Mouse (Mus musculus) granulocyte monocyte progenitor cell, adult 5-6 weeks (primary cell): ENCODE data around the gene Ccdc60. TPM values are rescaled to one million over a fixed set of nuclear protein-coding genes. Genes with fewer than 3 reads are reported as not detected.
"Not testable (repeated sequence)": the region's sequence is repeated elsewhere in the genome, so short reads cannot be mapped to it uniquely, and the experiment has no call there.

Source experiments
- ATAC-seq: replicated peaks from 2 replicates; pipeline ENCODE4 v1.8.0; 2016; ENCODE audit warnings: mild to moderate bottlenecking, moderate TSS enrichment, inconsistent platforms; ENCODE audit not compliant: poor library complexity, severe bottlenecking
- total RNA-seq, 2 experiments: library from RNA; stranded (forward) in 1 of 2; stranded (reverse) in 1 of 2; fragments of 200-712, 200-1000 nt in 1 of 2; fragments of >200 nt in 1 of 2; fragmentation: Nextera tagmentation in 1 of 2; gene quantifications; 2 replicates each; pipeline ENCODE4 v1.2.3; 2014 to 2017

The Ccdc60 gene
- total RNA-seq, 2 experiments from 2014 or later = not detected

GRCm38 (mm10) chr5:116202692-116203091 is 86.1 kb downstream of the Ccdc60 start:
- ATAC-seq = no peak

- no peak for ATAC-seq
These were observed 94.3 kb downstream of the Ccdc60 start for GRCm38 (mm10) chr5:116194499-116194898.

GRCm38 (mm10) chr5:116192693-116193092 is 96.1 kb downstream of the Ccdc60 start:
- no peak for ATAC-seq

GRCm38 (mm10) chr5:116191596-116191995 is 97.2 kb downstream of the Ccdc60 start:
- no peak for ATAC-seq

GRCm38 (mm10) chr5:116189818-116190217 is 99.0 kb downstream of the Ccdc60 start:
- ATAC-seq = no peak

- ATAC-seq = peak; percentile 53; the same call in 1 of the 2 replicates
These were observed 108.2 kb downstream of the Ccdc60 start for GRCm38 (mm10) chr5:116180594-116180993.

GRCm38 (mm10) chr5:116171721-116172120 is 117.1 kb downstream of the Ccdc60 start:
- ATAC-seq = no peak

- no peak for ATAC-seq
These were observed 121.8 kb downstream of the Ccdc60 start for GRCm38 (mm10) chr5:116166965-116167364.

GRCm38 (mm10) chr5:116165203-116165888 is 123.4 kb downstream of the Ccdc60 start:
- no peak for ATAC-seq

GRCm38 (mm10) chr5:116154811-116155210 is 134.0 kb downstream of the Ccdc60 start:
- ATAC-seq = no peak

GRCm38 (mm10) chr5:116146446-116146845 is 142.3 kb downstream of the Ccdc60 start:
- ATAC-seq = not testable (repeated sequence)

GRCm38 (mm10) chr5:116144711-116145110 is 144.1 kb downstream of the Ccdc60 start:
- ATAC-seq = no peak

- ATAC-seq = no peak
These were observed 148.1 kb downstream of the Ccdc60 start for GRCm38 (mm10) chr5:116140682-116141081.

GRCm38 (mm10) chr5:116123344-116123743 is 165.4 kb downstream of the Ccdc60 start:
- peak; percentile 96 for ATAC-seq

- ATAC-seq = peak; percentile 95
These were observed 172.2 kb downstream of the Ccdc60 start for GRCm38 (mm10) chr5:116116567-116116966.

GRCm38 (mm10) chr5:116116110-116116509 is 172.7 kb downstream of the Ccdc60 start:
- ATAC-seq = no peak

GRCm38 (mm10) chr5:116115071-116115834 is 173.5 kb downstream of the Ccdc60 start:
- no peak for ATAC-seq

GRCm38 (mm10) chr5:116108651-116109050 is 180.1 kb downstream of the Ccdc60 start:
- ATAC-seq = no peak

- ATAC-seq = no peak
These were observed 204.6 kb downstream of the Ccdc60 start for GRCm38 (mm10) chr5:116084231-116084630.

GRCm38 (mm10) chr5:116083081-116083480 is 205.7 kb downstream of the Ccdc60 start, which contains the start of gene Tmem233:
Gene Tmem233 (minus strand): TSS chr5:116083244.
- ATAC-seq = no peak

GRCm38 (mm10) chr5:116082241-116082900 is 206.4 kb downstream of the Ccdc60 start:
- ATAC-seq = no peak
